Mouse (Mus musculus) T-helper 2 cell (primary cell): Measurements from ENCODE around the gene Pop7.

Source experiments
- in situ Hi-C: fragments of 300-600 bp; cut with MboI, MseI; formaldehyde crosslinking; loops from one replicate; pipeline ENCODE4 v1.15.1; 2025; ENCODE audit warnings: high pct_unique_total_duplicates

Pop7 gene

DNA sequence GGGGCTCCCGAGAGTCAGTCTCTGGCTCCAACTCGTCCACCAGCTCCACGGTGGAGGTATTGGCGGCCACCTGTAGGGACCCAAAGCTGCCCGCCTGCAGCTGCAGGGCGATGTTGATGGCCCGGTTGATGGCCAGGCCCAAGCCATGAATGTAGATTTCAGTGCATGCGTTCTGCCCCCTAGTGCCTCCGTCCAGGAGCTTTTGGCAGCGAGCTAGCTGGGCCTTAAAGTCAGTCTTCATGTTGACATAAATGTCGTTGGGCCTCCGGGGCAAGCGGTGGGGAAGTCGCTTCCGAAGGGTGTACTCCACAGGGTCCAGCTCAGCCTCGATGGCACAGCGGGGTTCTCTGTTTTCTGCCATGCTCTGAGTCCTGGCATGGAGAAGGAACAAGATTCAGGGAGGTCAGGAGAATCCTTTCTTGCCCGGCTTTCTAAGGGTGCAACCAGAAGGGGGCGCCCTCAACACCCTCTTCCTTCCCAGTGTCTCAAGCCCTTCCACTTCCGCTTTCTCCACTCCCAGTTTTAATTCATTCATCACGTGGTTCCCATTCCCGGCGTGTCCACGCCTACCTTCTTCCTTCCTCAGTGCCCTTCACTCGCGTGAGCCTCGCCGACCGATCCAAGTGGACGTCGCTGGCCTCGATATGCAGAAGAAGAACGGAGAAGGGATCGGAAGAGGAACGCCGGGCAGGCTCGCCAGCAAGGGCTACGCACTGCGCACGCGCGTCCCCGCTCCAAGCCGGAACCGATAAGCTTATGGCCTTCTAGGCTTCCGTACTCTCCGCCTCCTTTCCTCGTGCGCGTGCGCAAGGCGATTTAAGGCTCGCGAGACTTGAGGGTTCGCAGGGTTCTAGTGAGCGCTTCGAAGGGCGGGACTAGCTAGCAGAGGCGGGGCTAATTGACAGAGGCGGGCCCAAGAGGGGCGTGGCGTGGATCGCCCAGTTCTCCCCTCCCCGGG lies at the start of gene Pop7:
Gene Pop7 (minus strand): TSS at position 810 of the 958 bp plus-strand sequence.
- in situ Hi-C loops: loop anchor here (10.0 kb wide), 1 partner anchor 93 kb away; no protein-coding TSS in a partner anchor

DNA sequence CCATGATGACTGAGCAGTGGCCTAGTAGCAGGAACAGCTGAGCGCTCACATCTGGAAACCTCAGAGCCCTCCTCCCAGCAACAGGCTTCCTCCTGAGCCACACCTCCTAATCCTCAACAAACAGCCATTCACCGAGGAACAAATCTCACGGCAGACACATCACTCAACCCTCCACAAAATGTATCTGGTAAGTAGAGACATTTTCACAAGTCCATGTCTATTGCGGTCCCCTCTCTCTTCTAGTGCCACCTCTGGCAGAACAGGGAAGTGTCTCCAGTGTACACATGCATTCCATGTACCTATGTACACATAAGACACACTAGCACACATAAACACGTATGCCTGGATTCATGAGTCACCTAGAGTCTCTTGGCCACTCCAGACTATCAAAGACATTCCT lies 48.8 kb upstream of the Pop7 start:
- in situ Hi-C loops: no loop called here

DNA sequence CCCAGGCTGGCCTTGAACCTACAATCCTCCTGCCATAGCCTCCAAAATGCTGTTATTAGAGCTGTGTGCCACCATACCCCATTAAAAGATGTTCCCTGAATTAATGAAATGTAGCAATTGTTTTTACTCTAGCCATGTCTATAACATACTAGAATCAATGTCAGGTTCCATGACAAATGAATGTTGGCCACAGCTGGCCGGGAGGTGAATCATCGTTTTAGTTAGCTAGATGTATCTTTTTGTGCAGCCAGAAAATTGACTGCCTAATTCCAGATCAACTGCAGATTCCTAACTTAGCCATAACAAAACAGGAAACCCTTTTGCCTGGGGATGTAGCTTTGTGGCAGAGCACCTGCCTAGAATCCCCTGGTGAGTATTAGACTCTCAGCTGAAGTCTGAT lies 47.5 kb upstream of the Pop7 start:
- in situ Hi-C loops: no loop called here

DNA sequence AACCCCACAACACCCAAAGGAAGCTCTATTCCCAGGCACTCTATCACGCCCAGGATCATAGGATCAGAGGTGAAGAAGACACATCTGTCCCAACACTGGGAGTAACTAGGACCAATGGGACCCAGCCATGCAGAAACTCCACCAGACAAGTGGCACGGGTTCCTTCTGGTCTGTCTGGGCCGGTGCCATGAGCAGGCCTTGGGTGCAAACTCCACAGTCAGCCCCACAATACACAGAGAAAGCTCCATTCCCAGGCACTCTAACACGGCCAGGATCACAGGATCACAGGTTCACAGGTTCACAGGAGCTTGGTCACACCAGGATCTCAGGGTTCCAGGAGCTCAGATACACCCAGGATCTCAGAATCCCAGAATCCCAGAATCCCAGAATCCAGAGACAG lies 43.3 kb upstream of the Pop7 start:
- in situ Hi-C loops: no loop called here

DNA sequence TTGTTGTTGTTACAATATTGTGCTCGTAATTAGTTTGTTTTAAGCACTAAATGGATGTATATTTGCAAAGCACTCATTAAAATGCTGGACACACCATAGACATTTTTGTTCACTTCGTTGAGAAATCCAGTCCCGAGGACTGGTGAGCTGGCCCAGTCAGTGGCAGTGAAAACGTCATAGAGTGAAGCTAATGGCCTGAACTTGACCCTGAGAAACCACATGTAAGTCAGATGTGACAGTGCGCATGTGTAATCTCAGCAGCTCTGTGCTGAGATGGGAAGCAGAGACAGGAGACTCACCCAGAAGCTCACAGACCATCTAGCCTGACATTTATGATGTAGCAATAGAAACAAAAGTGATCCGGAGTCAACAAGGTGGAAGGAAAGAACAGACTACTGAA lies 42.6 kb upstream of the Pop7 start:
- in situ Hi-C loops: no loop called here

DNA sequence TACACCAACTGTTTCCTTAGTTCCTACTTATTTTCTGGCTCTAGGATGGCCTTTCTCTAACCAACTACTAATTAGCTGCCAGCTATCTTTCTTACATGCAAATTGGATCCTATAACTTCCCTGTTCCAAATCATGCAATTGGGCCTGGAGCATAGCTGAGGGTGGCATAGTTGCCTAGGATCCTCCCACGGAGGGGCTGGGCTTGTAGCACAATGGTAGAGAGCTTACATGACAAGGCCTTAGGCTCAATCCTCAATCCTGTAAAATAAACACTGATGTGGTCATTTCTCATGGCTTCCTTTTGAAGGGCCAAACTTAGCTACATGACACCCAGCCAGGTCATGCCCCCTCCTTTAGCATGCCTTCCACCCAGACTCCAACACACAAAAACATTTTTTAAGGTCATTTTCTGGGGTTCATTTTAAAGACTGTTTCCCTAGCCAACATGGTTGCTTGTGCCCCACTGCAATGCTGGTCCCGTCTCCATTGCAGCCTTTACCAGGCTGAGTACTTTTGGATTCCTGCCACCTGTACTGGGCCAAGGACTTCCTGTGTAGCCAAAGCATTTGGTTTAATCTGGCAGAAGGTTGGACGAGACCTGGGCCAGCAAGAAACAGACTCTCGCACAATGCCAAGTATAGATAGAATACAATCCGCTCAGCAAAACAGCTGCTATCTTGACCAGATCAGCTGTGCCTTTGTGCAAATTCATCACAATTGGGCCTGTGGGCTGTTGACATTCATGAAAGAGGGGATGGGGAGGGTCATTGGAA lies 39.6 kb upstream of the Pop7 start:
- in situ Hi-C loops: no loop called here

DNA sequence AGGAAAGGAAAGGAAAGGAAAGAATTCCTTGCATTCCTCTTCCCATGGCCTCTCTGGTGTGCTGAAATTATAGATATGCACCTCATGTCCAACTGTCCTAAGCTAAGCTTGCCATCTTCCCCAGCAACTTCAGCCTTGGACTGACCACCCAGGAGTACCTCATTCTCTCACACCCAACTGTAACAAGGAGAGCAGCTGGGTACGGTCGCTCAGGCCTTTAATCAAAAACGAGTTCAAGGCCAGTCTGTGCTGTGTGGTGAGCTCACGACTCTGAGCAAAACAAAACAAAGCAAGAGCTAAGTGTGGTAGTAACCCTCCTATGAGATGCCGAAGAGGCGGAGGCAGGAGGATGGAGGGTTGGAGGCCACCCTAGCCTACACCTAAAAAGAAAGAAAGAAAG lies 38.7 kb upstream of the Pop7 start:
- in situ Hi-C loops: no loop called here

DNA sequence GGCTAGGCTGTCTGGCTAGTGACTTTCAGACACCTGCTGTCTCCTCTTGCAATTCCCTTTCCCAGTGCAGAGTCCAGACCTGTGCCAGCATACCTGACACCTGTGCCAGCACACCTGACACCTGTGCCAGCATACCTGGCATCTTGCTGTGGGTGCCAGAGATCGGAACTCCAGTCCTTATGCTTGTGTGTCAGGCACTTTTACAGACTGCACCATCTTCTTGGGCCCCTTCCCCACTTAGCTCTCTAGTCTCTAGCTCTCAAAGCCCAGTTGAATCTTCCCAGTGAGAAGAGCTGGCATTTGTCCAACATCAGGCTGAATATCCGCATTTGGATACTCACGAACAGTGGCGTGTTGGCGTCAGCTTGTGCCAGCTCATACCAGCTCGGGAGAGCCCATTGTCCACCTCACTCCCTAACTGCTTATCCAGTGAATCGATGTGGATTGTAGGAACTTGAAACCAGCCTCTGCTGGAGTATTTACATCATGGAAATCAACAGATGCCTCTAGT lies 37.0 kb upstream of the Pop7 start:
- in situ Hi-C loops: no loop called here

DNA sequence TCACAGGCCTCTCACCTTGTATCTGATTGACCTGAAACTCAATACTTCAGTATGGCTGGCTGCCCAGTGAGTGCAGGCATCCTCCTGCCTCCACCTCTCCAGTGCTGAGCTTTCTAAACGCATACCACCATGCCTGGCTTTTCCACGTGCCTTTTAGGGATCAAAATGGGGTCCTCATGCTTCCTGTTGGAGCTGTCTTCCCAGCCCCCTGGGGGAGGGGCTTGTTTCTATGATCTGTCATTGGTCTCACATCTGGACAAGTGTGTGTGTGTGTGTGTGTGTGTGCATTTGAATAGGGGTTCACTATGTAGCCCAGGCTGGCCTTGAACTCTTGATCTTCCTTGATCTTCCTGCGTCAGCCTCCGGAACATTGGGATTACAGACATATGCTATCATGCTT lies 35.1 kb upstream of the Pop7 start:
- in situ Hi-C loops: no loop called here

DNA sequence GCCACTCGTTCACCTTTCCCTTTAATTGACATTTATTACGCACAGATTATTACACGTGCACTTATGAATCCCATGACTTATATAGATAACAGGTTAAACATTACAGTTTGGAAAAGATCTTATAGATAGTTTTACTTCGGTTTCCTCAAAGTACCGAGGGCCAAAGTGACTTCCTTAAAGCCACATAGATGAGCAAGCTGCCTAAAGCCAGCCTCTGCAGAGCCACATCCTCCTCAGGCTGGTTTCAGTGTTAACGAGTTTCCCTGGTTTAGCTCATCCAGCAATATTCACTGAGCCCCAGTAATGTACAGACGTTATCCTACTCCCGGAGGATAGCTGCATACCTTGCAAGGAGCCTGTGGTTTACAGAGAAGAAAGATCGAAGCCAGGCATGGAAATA lies 33.0 kb upstream of the Pop7 start:
- in situ Hi-C loops: no loop called here

DNA sequence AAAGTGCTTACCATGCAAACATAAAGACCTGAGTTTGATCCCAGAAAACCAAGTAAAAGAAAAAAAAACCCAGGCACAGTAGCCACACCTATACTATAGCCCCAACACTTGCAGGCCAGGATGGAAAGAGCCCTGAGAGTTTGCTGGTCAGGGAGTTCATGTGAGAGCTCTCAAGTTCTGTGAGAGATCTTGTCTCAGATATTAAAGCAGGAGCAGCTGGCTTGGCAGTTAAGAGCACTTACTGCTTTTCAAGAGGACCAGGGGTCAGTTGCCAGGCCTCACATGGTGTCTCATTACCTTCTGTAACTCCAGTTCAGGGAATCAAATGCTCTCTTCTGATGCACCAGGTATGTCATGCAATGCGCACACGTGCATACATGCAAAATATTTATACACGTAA lies 32.4 kb upstream of the Pop7 start:
- in situ Hi-C loops: loop anchor here (5.0 kb wide), 2 partner anchors 63 to 243 kb away; partner anchors contain the start of gene Ppp1r35

DNA sequence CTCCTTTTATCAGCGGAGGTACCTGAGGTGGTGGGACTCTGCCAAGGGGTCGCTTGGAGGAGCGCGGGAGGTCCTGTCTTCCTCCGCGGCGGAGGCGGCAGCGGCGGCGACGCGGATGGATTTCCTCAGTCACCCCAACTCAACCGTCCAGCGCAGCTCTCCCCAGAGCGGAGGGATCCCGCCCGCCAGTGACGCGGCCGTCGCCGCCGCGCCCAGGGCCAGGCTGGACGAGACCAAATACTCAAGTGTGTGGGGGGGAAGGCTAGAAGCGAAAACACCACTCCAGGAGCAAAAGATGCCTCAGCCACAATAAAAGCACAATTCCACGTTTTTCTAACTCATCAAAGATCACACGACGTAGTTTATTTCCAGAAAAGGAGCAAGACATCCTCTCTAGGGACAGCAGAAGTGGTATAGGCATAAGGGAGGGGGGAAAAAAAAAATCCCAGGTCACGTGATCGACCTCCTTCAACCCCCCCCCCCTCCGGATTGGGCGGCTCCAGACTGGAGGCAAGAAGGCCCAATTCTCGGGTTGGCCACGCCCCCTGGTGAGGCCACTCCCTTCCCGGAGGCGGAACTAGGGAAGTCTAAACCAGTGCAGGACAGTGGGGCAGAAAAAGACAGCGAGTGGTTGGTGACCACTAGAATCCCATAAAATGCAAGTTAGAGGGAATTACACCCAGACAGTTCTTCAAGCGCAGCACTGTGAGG lies 31.0 kb upstream of the Pop7 start, which contains the start of the genes Epo and Gnb2:
Gene Epo (minus strand): TSS at position 126 of the 711 bp plus-strand sequence.
Gene Gnb2 (minus strand): TSS at position 394 of the 711 bp plus-strand sequence.
- in situ Hi-C loops: loop anchor here (5.0 kb wide), 2 partner anchors 64 to 244 kb away; partner anchors contain the start of gene Ppp1r35

DNA sequence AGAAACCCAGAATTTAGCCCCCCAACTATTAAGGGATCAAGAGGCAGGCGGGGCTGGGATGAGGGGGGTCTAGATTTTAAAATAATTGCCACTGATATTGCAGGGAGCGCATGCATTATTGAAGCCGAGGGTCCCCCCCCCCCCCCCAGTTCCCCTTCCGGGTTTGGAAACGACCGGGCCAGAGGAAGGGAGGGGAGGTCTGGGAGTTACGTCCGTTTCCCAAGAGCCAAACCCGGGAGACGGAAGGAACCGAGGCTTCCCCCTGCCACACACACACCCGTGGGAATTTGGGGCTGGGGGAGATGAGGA lies 30.4 kb upstream of the Pop7 start:
- in situ Hi-C loops: loop anchor here (5.0 kb wide), 2 partner anchors 65 to 245 kb away; partner anchors contain the start of gene Ppp1r35

DNA sequence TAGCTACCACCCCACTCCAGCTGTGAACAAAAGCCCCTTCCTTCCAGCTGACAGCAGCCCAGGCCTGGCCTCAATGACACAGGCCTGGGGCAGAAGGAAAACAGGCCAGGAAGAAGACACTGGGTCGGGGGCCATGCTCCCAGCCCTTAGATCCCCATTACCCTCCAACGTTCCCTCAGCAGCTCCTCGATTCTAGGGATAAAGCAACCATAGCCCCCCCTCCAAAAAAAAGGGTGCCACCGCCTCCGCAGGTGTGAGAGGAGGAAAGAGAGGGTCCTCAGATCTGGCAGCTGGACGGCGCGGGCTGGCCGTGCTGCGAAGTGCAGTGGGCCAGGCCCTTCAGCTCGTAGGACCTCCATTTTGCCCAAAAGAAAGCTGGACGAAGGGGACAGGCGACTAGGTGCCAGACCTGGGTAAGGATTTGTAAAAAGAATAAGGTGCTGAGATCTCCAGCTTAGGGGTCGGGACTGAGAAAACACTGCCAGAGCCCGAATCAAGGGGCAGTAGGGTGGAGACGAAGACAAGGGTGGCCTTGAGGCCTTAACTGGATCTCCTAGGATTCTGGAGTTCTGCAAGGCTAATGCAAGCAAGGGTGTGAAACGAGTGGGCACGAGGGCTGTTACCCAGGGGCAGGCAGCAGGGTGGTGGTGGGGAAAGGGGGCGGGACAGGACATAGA lies 30.0 kb upstream of the Pop7 start:
- in situ Hi-C loops: loop anchor here (5.0 kb wide), 2 partner anchors 65 to 245 kb away; partner anchors contain the start of gene Ppp1r35

DNA sequence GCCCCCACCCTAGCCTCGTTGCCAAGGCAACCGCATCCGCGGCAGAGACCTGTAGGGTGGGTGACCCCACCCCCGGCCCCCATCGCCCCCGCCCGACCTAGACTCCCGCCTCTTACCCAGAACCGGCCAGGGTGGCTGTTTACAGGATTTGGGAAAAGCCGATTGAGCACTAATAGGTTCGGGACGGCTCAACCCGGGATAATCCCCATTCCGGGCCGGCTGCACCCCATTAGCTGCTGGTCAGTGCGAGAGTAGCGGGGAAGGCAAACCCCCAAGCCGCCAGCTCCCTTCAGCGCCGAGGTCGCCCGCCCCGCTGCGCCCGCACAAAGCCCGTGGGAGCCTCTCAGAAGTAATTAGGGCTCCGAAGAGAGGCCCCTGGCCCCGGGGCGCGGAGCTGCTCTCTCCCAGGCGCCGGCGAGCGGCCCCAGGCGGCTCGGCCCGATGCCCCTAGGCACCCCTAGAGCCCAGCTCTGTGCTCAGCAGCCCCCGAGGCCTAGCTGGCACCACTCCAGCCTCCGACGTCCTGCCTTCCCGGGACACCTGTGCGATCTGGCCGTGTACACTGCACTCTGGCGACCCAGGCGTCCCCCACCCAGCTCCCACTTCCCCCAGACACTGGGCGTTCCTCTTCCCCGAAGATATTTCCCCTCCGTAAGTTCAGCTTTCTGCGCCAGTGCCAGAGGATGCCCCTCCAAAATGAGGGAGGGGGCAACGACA lies 29.3 kb upstream of the Pop7 start:
- in situ Hi-C loops: loop anchor here (5.0 kb wide), 2 partner anchors 66 to 246 kb away; partner anchors contain the start of gene Ppp1r35

DNA sequence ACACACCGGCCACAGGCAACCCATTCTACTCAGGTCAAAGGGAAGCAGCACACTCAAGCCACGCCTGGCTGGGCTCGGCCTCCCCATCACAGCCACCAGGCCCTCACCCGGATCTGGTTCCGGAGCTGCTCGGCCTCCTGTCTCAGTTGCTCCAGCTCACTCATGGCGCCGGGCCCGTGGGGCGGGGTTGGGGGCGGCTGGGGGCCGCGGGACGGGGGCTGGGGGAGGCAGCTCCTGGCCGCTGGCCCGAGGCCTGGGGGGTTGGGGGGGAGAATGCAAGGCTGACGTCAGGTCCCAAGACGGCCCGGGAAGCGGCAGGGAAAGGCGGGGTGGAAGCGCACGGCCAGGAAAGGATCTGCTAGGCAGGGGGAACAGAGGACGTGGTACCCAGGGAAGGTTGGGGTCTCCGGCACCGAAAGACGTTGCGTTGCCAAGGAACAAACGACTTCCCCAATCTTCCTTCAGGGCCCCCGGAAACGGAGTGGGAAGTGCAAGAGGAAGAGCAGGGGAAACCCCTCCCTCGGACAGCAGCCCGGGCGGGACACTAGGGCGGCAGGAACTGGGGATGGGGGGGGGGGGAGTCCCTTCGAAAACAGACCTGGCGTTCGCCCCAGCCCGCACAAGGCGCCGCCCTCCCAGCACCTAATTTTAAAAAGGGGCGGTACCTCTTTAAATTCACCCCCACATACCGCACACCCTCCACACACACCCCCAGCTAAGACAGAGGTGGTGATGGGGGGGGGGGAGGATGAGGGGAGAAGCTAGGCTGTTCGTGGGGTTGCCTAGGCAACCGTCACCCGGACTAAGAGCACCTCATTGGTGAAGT lies 28.5 kb upstream of the Pop7 start:
- in situ Hi-C loops: loop anchor here (5.0 kb wide), 2 partner anchors 66 to 246 kb away; partner anchors contain the start of gene Ppp1r35

DNA sequence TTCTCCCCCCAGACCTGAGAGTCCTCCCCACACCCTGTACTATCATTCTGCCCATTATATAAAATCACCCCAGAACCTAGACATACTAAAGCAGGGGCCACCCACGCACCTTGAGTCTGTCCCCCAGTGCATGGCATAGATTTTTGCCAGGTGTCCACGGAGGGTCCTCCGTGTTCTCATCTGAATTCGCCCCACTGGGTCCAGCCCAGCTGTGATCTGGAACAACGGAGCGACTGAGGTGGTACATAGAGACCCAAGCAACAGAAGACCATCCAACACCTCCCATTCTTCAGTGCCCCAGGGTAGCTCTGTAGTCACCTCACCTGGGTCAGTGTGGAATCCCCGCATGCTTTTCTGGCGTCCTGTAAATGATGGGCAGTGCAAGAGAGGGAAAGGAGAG lies 27.8 kb upstream of the Pop7 start:
- in situ Hi-C loops: loop anchor here (5.0 kb wide), 2 partner anchors 67 to 247 kb away; partner anchors contain the start of gene Ppp1r35

DNA sequence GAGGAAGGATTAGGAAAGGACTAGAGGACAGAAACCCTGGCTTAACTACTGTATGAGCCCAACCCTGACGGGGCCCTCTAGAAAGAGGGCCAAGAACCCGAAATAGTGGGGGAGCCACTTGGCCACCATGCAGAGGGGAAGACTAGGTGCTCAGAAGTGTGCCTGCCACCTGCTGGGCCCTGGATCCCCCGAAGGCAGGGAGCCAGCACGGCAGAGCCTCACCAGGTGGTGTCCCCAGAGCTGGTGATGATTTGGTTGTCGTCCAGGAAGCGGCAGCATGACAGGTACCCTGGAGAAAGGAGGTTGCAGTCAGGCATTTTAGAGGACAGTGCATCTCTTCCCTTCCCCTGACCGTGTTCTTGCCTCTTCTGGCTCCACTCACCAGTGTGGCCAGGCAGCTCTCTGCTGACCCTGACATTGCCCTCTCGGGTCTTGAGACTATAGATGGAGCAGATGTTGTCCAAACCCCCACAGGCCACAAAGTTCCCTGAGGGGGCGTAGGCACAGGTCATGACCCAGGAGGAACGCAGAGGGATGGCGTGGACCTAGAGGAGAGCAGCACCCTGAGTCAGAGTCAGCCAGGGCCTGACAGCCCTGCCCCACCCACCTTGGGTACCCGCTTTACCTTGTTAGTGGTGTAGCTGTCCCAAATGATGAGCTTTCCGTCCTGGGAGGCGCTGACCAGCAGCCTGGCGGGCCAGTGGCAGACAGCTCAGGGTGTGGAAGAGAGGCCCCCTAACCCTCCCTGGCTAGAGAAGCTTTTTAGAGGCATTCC lies 27.1 kb upstream of the Pop7 start:
- in situ Hi-C loops: no loop called here
